ENCODE assay signal across 13 mouse cellular contexts in the genomic region with DNA sequence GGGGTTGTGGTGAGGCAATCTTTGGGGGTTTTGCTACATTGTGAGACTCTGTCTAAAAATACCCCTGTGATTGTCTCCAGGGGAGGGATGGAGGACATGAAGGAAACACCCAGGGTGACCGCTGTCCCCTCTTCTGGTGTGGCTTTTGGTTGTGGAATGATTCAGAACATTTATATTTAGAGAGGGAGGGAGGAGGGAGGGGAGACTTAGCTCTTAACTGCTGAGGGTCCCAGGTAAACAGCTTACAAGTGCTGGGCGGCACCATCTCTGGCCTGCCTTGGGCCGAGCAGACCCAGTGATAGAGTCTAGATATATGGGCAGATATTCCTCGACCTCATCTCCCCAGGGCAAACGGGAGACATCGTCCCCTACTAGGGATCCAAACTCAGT. TPM values are rescaled to one million over a fixed set of nuclear protein-coding genes. Genes with fewer than 3 reads are reported as not detected.
A peak's percentile ranks its signal among the peaks of the same experiment; 100 is the strongest.
DNase-seq lines count a peak whose midpoint lies in the region; ATAC-seq and TF ChIP-seq lines count a peak whose summit lies in the region.
"Had no signal": no experiment of that assay in that cellular context is flagged by ENCODE, and none has a peak within 500 bp of the region (broad histone marks: within the 10 kb centered on the region; RNA-seq: fewer than 3 reads in every experiment).

No protein-coding gene starts in this region.

- no peak overlapping the region for H3K4me2 ChIP-seq in hindbrain, embryonic 13.5 days
- peak overlapping the region; percentile 18 for H3K4me2 ChIP-seq in liver, embryonic 14.5 days (ENCODE audit: low read depth)
- H3K4me2 ChIP-seq: hindbrain, embryonic 14.5 days; midbrain, embryonic 11.5 days; neural tube, embryonic 12.5 days had no signal

- H3K4me1 ChIP-seq in hindbrain, embryonic 10.5 days (replicated peaks), result peaks cover 36% of the 10 kb centered on the region
- H3K4me1 ChIP-seq in hindbrain, embryonic 13.5 days (replicated peaks), result 0 out of 2 replicates have a peak, but pooled peaks cover 6% of the 10 kb centered on the region
- H3K4me1 ChIP-seq in bone marrow macrophage, adult 2 months (ENCODE audit: control insufficient read depth, insufficient read depth, low read length), result peaks cover 33% of the 10 kb centered on the region
- H3K4me1 ChIP-seq in liver, embryonic 14.5 days (replicated peaks; ENCODE audit: control insufficient read depth in 2 of 2, insufficient read depth in 2 of 2, low read length in 1 of 2), result peaks cover 0 to 5% of the 10 kb centered on the region in 2 experiments; a peak in 2 of 4 replicates
- H3K4me1 ChIP-seq in kidney, adult 2 months (ENCODE audit: control insufficient read depth, insufficient read depth, low read length), result no peaks in the 10 kb centered on the region

- peaks cover 2% of the 10 kb centered on the region; the same call in 1 of the 2 replicates for H3K27me3 ChIP-seq in hindbrain, embryonic 10.5 days (ENCODE audit: insufficient read depth, poor library complexity, severe bottlenecking)
- H3K27me3 ChIP-seq in hindbrain, embryonic 13.5 days, result no peaks in the 10 kb centered on the region
- H3K27me3 ChIP-seq in liver, embryonic 14.5 days (ENCODE audit: control insufficient read depth, insufficient read depth, low read length), result no peaks in the 10 kb centered on the region
- no peaks in the 10 kb centered on the region for H3K27me3 ChIP-seq in kidney, adult 2 months (replicated peaks; ENCODE audit: control insufficient read depth, insufficient read depth, low read length)
- H3K27me3 ChIP-seq: neural tube, embryonic 12.5 days had no signal

- H3K4me3 ChIP-seq in hindbrain, embryonic 10.5 days, result no peak overlapping the region
- H3K4me3 ChIP-seq in hindbrain, embryonic 13.5 days, result no peak overlapping the region
- H3K4me3 ChIP-seq in bone marrow macrophage, adult 2 months (ENCODE audit: insufficient read depth, low read length), result peak overlapping the region; percentile 87
- peak overlapping the region; percentile 19 to 25; a peak in 2 of 4 replicates for H3K4me3 ChIP-seq in liver, embryonic 14.5 days (ENCODE audit: insufficient read depth in 1 of 2, low read depth in 2 of 2, low read length in 2 of 2)
- H3K4me3 ChIP-seq in kidney, adult 2 months (ENCODE audit: insufficient read depth, low read depth, low read length), result no peak overlapping the region
- H3K4me3 ChIP-seq: erythroblast, embryonic 14.5 days; neural tube, embryonic 12.5 days had no signal

- 82% methylated on average over 6 of the region's 6 CpGs for WGBS in hindbrain, embryonic 10.5 days
- WGBS in hindbrain, embryonic 13.5 days, result 76% methylated on average over 6 of the region's 6 CpGs
- WGBS in liver, embryonic 14.5 days (ENCODE audit: insufficient replicate concordance), result 37% methylated on average over 6 of the region's 6 CpGs
- 80% methylated on average over 6 of the region's 6 CpGs for WGBS in kidney, adult 2 months

- no peak for TF ChIP-seq EP300 in liver, embryonic 14.5 days (IDR thresholded peaks at IDR 0.05; ENCODE audit: low read depth)

- no peak for TF ChIP-seq POLR2A in bone marrow macrophage, adult 2 months (IDR thresholded peaks at IDR 0.05; ENCODE audit: borderline replicate concordance, low read depth, low read length)
- no peak for TF ChIP-seq POLR2A in kidney, adult 2 months (IDR thresholded peaks at IDR 0.05; ENCODE audit: low read depth, low read length)

- no peak overlapping the region for H3K9ac ChIP-seq in hindbrain, embryonic 13.5 days
- no peak overlapping the region for H3K9ac ChIP-seq in liver, embryonic 14.5 days (replicated peaks)
- H3K9ac ChIP-seq: hindbrain, embryonic 14.5 days; neural tube, embryonic 12.5 days had no signal

- H3K36me3 ChIP-seq in hindbrain, embryonic 10.5 days, result no peaks in the 10 kb centered on the region
- H3K36me3 ChIP-seq in hindbrain, embryonic 13.5 days, result no peaks in the 10 kb centered on the region
- H3K36me3 ChIP-seq in liver, embryonic 14.5 days (replicated peaks; ENCODE audit: control insufficient read depth, insufficient read depth, low read depth), result no peaks in the 10 kb centered on the region
- no peaks in the 10 kb centered on the region for H3K36me3 ChIP-seq in kidney, adult 2 months (ENCODE audit: control insufficient read depth, insufficient read depth, low read length)
- H3K36me3 ChIP-seq: neural tube, embryonic 12.5 days had no signal

- H3K9me3 ChIP-seq in hindbrain, embryonic 10.5 days, result no peaks in the 10 kb centered on the region
- H3K9me3 ChIP-seq in hindbrain, embryonic 13.5 days, result no peaks in the 10 kb centered on the region
- H3K9me3 ChIP-seq in liver, embryonic 14.5 days (ENCODE audit: control insufficient read depth, low read length), result no peaks in the 10 kb centered on the region
- H3K9me3 ChIP-seq: neural tube, embryonic 12.5 days had no signal

- peak overlapping the region; percentile 62 for H3K27ac ChIP-seq in hindbrain, embryonic 10.5 days
- H3K27ac ChIP-seq in hindbrain, embryonic 13.5 days, result no peak overlapping the region
- peak overlapping the region; percentile 86 for H3K27ac ChIP-seq in bone marrow macrophage, adult 2 months (ENCODE audit: insufficient read depth, low read depth, low read length)
- no peak overlapping the region for H3K27ac ChIP-seq in liver, embryonic 14.5 days
- no peak overlapping the region for H3K27ac ChIP-seq in kidney, adult 2 months (ENCODE audit: insufficient read depth, low read depth, low read length)
- H3K27ac ChIP-seq: hindbrain, embryonic 14.5 days; kidney, postnatal 0 days; neural tube, embryonic 12.5 days had no signal

- DNase-seq in hindbrain, embryonic 10.5 days (ENCODE audit: low spot score), result no peak
- DNase-seq in 416B (ENCODE audit: low read depth), result peak; percentile 90
- DNase-seq in liver, embryonic 14.5 days (ENCODE audit: low read depth in 3 of 3, low spot score in 3 of 3), result no peak
- DNase-seq in kidney, adult 2 months, result no peak
- no peak for DNase-seq in kidney, postnatal 25 days

- no peak for TF ChIP-seq CTCF in bone marrow macrophage, adult 2 months (IDR thresholded peaks at IDR 0.05; ENCODE audit: low read depth, low read length)
- no peak for TF ChIP-seq CTCF in liver, embryonic 14.5 days (IDR thresholded peaks at IDR 0.05; ENCODE audit: low read depth)
- no peak for TF ChIP-seq CTCF in kidney, adult 2 months (conservative IDR thresholded peaks at IDR 0.05; ENCODE audit: insufficient read depth, insufficient read length, low read depth, low read length)

- ATAC-seq in hindbrain, embryonic 13.5 days (ENCODE audit: low FRiP score), result no peak
- no peak for ATAC-seq in liver, embryonic 14.5 days (ENCODE audit: insufficient read depth)
- no peak for ATAC-seq in frontal cortex, adult (ENCODE audit: low TSS enrichment)

RNA-seq across cellular contexts. Expression of a gene that starts 1.2 kb away (rescaled TPM):
- 2.6 and 3.1 TPM in 2 replicates for polyA plus RNA-seq in hindbrain, embryonic 10.5 days (2016; fragmentation: Nextera tagmentation; extraction: Ambion mirVana)
- 2.3 and 3.5 TPM in 2 replicates for polyA plus RNA-seq in hindbrain, embryonic 13.5 days (2015; fragmentation: Nextera tagmentation; extraction: Ambion mirVana)
- 373 and 392 TPM in 2 replicates for polyA plus RNA-seq in bone marrow macrophage, adult 2 months (2012; ENCODE audit: insufficient read depth, insufficient read length, missing spikeins)
- 7.7 and 9.8 TPM in 2 replicates for polyA plus RNA-seq in liver, embryonic 14.5 days (2012; rRNA removed)
- 9.8 and 11.1 TPM in 2 replicates for polyA plus RNA-seq in liver, embryonic 14.5 days (2014; fragmentation: Nextera tagmentation; extraction: Ambion mirVana)
- polyA plus RNA-seq in kidney, adult 2 months (2012; rRNA removed), result 2.6 and 6.7 TPM in 2 replicates

RNA-seq across cellular contexts. Expression of a gene that starts 44.4 kb away (rescaled TPM):
- 6.8 and 9.3 TPM in 2 replicates for polyA plus RNA-seq in hindbrain, embryonic 10.5 days (2016; fragmentation: Nextera tagmentation; extraction: Ambion mirVana)
- polyA plus RNA-seq in hindbrain, embryonic 13.5 days (2015; fragmentation: Nextera tagmentation; extraction: Ambion mirVana), result 12.8 and 14.1 TPM in 2 replicates
- polyA plus RNA-seq in bone marrow macrophage, adult 2 months (2012; ENCODE audit: insufficient read depth, insufficient read length, missing spikeins), result 5.5 and 7.3 TPM in 2 replicates
- 2.0 TPM in 2 replicates for polyA plus RNA-seq in liver, embryonic 14.5 days (2012; rRNA removed)
- polyA plus RNA-seq in liver, embryonic 14.5 days (2014; fragmentation: Nextera tagmentation; extraction: Ambion mirVana), result 1.1 and 1.2 TPM in 2 replicates
- 5.6 and 5.7 TPM in 2 replicates for polyA plus RNA-seq in kidney, adult 2 months (2012; rRNA removed)

RNA-seq across cellular contexts. Expression of a gene that starts 51.7 kb away (rescaled TPM):
- 31.0 and 35.7 TPM in 2 replicates for polyA plus RNA-seq in hindbrain, embryonic 10.5 days (2016; fragmentation: Nextera tagmentation; extraction: Ambion mirVana)
- polyA plus RNA-seq in hindbrain, embryonic 13.5 days (2015; fragmentation: Nextera tagmentation; extraction: Ambion mirVana), result 19.9 and 20.4 TPM in 2 replicates
- polyA plus RNA-seq in bone marrow macrophage, adult 2 months (2012; ENCODE audit: insufficient read depth, insufficient read length, missing spikeins), result 4.9 and 5.8 TPM in 2 replicates
- polyA plus RNA-seq in liver, embryonic 14.5 days (2012; rRNA removed), result 6.5 and 8.4 TPM in 2 replicates
- polyA plus RNA-seq in liver, embryonic 14.5 days (2014; fragmentation: Nextera tagmentation; extraction: Ambion mirVana), result 11.1 and 11.2 TPM in 2 replicates
- 18.7 and 19.3 TPM in 2 replicates for polyA plus RNA-seq in kidney, adult 2 months (2012; rRNA removed)

Comparison
In these comparisons a context has a peak if more than half of its experiments do, and no peak if none do; other contexts are left out.
1. H3K27ac ChIP-seq: peak in hindbrain, embryonic 10.5 days (single experiment) and bone marrow macrophage, adult 2 months (single experiment); none in hindbrain, embryonic 13.5 days (single experiment), liver, embryonic 14.5 days (single experiment) and kidney, adult 2 months (single experiment).
2. H3K4me3 ChIP-seq: peak in bone marrow macrophage, adult 2 months (single experiment) and liver, embryonic 14.5 days (2 of 2); none in hindbrain, embryonic 10.5 days (single experiment), hindbrain, embryonic 13.5 days (single experiment) and kidney, adult 2 months (single experiment).
3. RNA of a gene that starts 1.2 kb away (polyA plus RNA-seq): 373 to 392 TPM in bone marrow macrophage, adult 2 months; 7.7 to 11.1 TPM in liver, embryonic 14.5 days, 2.6 to 6.7 TPM in kidney, adult 2 months, 2.6 to 3.1 TPM in hindbrain, embryonic 10.5 days and 2.3 to 3.5 TPM in hindbrain, embryonic 13.5 days; every median in the first group is over 10 times any median in the second.